Mouse (Mus musculus): ENCODE measurements around the gene Gad2. TPM values are rescaled to one million over a fixed set of nuclear protein-coding genes. Genes with fewer than 3 reads are reported as not detected.
"Not testable (repeated sequence)": the region's sequence is repeated elsewhere in the genome, so short reads cannot be mapped to it uniquely, and the experiment has no call there.

The Gad2 gene
- polyA plus RNA-seq (2012; rRNA removed): not detected in 2 replicates

- Histone ChIP-seq H3K4me3 (replicated peaks; ENCODE audit: extremely low read depth, low read depth, low read length) (no peak within 1 kb of the TSS), H3K4me1 (ENCODE audit: control insufficient read depth, insufficient read depth, low read length) (no peaks in the 10 kb centered on the region; the same call in 1 of the 2 replicates)
- TF ChIP-seq POLR2A (IDR thresholded peaks at IDR 0.05; ENCODE audit: borderline replicate concordance, extremely low read depth, low read depth, low read length) (no peak), CTCF (IDR thresholded peaks at IDR 0.05; ENCODE audit: insufficient read depth, low read length) (no peak)
- WGBS: under 1% methylated on average over 55 of the region's 55 CpGs
- DNase-seq: no peak
These were observed at the start of gene Gad2 for GRCm38 (mm10) chr2:22621828-22622731. Gad2 (plus strand) TSS chr2:22622205.

GRCm38 (mm10) chr2:22587469-22588169 lies 34.4 kb upstream of the Gad2 start:
- WGBS: 76% methylated on average over 14 of the region's 14 CpGs
- not testable (repeated sequence) for H3K4me3 ChIP-seq (replicated peaks; ENCODE audit: extremely low read depth, low read depth, low read length); H3K4me1 ChIP-seq (ENCODE audit: control insufficient read depth, insufficient read depth, low read length); DNase-seq

GRCm38 (mm10) chr2:22588170-22588541 lies 33.8 kb upstream of the Gad2 start:
- not testable (repeated sequence) for H3K4me3 ChIP-seq (replicated peaks; ENCODE audit: extremely low read depth, low read depth, low read length); DNase-seq; H3K4me1 ChIP-seq (ENCODE audit: control insufficient read depth, insufficient read depth, low read length)
- WGBS: 82% methylated on average over 5 of the region's 5 CpGs

GRCm38 (mm10) chr2:22588673-22589381 lies 33.2 kb upstream of the Gad2 start:
- not testable (repeated sequence) for DNase-seq; H3K4me3 ChIP-seq (replicated peaks; ENCODE audit: extremely low read depth, low read depth, low read length); H3K4me1 ChIP-seq (ENCODE audit: control insufficient read depth, insufficient read depth, low read length)
- 64% methylated on average over 12 of the region's 12 CpGs for WGBS

GRCm38 (mm10) chr2:22589382-22590205 lies 32.4 kb upstream of the Gad2 start:
- not testable (repeated sequence) for H3K4me1 ChIP-seq (ENCODE audit: control insufficient read depth, insufficient read depth, low read length); H3K4me3 ChIP-seq (replicated peaks; ENCODE audit: extremely low read depth, low read depth, low read length); DNase-seq
- 87% methylated on average over 17 of the region's 17 CpGs for WGBS

GRCm38 (mm10) chr2:22590206-22590490 lies 31.9 kb upstream of the Gad2 start:
- no peak overlapping the region for H3K4me3 ChIP-seq (replicated peaks; ENCODE audit: extremely low read depth, low read depth, low read length)
- no peak for DNase-seq

GRCm38 (mm10) chr2:22617951-22618350 lies 4.1 kb upstream of the Gad2 start:
- TF ChIP-seq CTCF (IDR thresholded peaks at IDR 0.05; ENCODE audit: insufficient read depth, low read length): no peak
- no peak for TF ChIP-seq POLR2A (IDR thresholded peaks at IDR 0.05; ENCODE audit: borderline replicate concordance, extremely low read depth, low read depth, low read length)
- no peak for DNase-seq
- 3% methylated on average over 9 of the region's 9 CpGs for WGBS

More at GRCm38 (mm10) chr2:22590206-22590490, 31.9 kb upstream of the Gad2 start:
- no peaks in the 10 kb centered on the region for H3K4me1 ChIP-seq (ENCODE audit: control insufficient read depth, insufficient read depth, low read length)
- TF ChIP-seq CTCF (IDR thresholded peaks at IDR 0.05; ENCODE audit: insufficient read depth, low read length): no peak
- TF ChIP-seq POLR2A (IDR thresholded peaks at IDR 0.05; ENCODE audit: borderline replicate concordance, extremely low read depth, low read depth, low read length): no peak

GRCm38 (mm10) chr2:22619416-22619815 lies 2.6 kb upstream of the Gad2 start:
- 4% methylated on average over 12 of the region's 12 CpGs for whole genome bisulfite sequencing

More at GRCm38 (mm10) chr2:22617951-22618350, 4.1 kb upstream of the Gad2 start:
- Histone ChIP-seq H3K4me3 (replicated peaks; ENCODE audit: extremely low read depth, low read depth, low read length) (no peak overlapping the region), H3K4me1 (ENCODE audit: control insufficient read depth, insufficient read depth, low read length) (no peaks in the 10 kb centered on the region; the same call in 1 of the 2 replicates)

GRCm38 (mm10) chr2:22620030-22620429 lies 2.0 kb upstream of the Gad2 start:
- Histone ChIP-seq H3K4me3 (replicated peaks; ENCODE audit: extremely low read depth, low read depth, low read length) (no peak overlapping the region), H3K4me1 (ENCODE audit: control insufficient read depth, insufficient read depth, low read length) (no peaks in the 10 kb centered on the region; the same call in 1 of the 2 replicates)
- TF ChIP-seq POLR2A (IDR thresholded peaks at IDR 0.05; ENCODE audit: borderline replicate concordance, extremely low read depth, low read depth, low read length) (no peak), CTCF (IDR thresholded peaks at IDR 0.05; ENCODE audit: insufficient read depth, low read length) (no peak)
- DNase-seq: no peak
- WGBS: 5% methylated on average over 6 of the region's 6 CpGs

More at GRCm38 (mm10) chr2:22619416-22619815, 2.6 kb upstream of the Gad2 start:
- Histone ChIP-seq H3K4me3 (replicated peaks; ENCODE audit: extremely low read depth, low read depth, low read length) (no peak overlapping the region), H3K4me1 (ENCODE audit: control insufficient read depth, insufficient read depth, low read length) (no peaks in the 10 kb centered on the region; the same call in 1 of the 2 replicates)
- no peak for TF ChIP-seq POLR2A (IDR thresholded peaks at IDR 0.05; ENCODE audit: borderline replicate concordance, extremely low read depth, low read depth, low read length)
- TF ChIP-seq CTCF (IDR thresholded peaks at IDR 0.05; ENCODE audit: insufficient read depth, low read length): no peak
- DNase-seq: no peak
